Comparison of ENCODE assay signal across 8 mouse cellular contexts in genomic region chr7:128206152-128206551, GRCm38 (mm10). TPM values are rescaled to one million over a fixed set of nuclear protein-coding genes. Genes with fewer than 3 reads are reported as not detected.
DNase-seq lines count a peak whose midpoint lies in the region; ATAC-seq and TF ChIP-seq lines count a peak whose summit lies in the region.
"Had no signal": no experiment of that assay in that cellular context is flagged by ENCODE, and none has a peak within 500 bp of the region (broad histone marks: within the 10 kb centered on the region; RNA-seq: fewer than 3 reads in every experiment).

Gene Cox6a2, minus strand, starts transcription at chr7:128206387.

- no peaks in the 10 kb centered on the region for H3K27me3 ChIP-seq in testis, adult 2 months (ENCODE audit: control insufficient read depth, insufficient read depth, low read length)
- no peaks in the 10 kb centered on the region for H3K27me3 ChIP-seq in heart, embryonic 16.5 days (ENCODE audit: control insufficient read depth, insufficient read depth, low read length)
- H3K27me3 ChIP-seq: kidney, embryonic 15.5 days had no signal

- TF ChIP-seq CTCF in testis, adult 2 months (IDR thresholded peaks at IDR 0.05; ENCODE audit: control insufficient read depth, insufficient read depth, insufficient replicate concordance, low read depth, low read length) = no peak

- H3K36me3 ChIP-seq in testis, adult 2 months (ENCODE audit: control insufficient read depth, insufficient read depth, low read length) = no peaks in the 10 kb centered on the region
- H3K36me3 ChIP-seq in heart, embryonic 16.5 days (ENCODE audit: control insufficient read depth, insufficient read depth) = peaks cover 3% of the 10 kb centered on the region; the same call in 1 of the 2 replicates
- H3K36me3 ChIP-seq: kidney, embryonic 15.5 days had no signal

- H3K9me3 ChIP-seq in heart, embryonic 16.5 days (replicated peaks; ENCODE audit: control insufficient read depth, low read length) = no peaks in the 10 kb centered on the region
- H3K9me3 ChIP-seq: kidney, embryonic 15.5 days had no signal

- peak within 1 kb of the TSS; percentile 73 for H3K9ac ChIP-seq in heart, embryonic 16.5 days (ENCODE audit: low read length)
- H3K9ac ChIP-seq: kidney, embryonic 15.5 days had no signal

- H3K27ac ChIP-seq in testis, adult 2 months (ENCODE audit: control insufficient read depth, insufficient read depth, low read depth, low read length) = no peak within 1 kb of the TSS
- H3K27ac ChIP-seq in heart, embryonic 16.5 days (ENCODE audit: low read length) = peak within 1 kb of the TSS; percentile 90
- H3K27ac ChIP-seq: kidney, embryonic 15.5 days had no signal

- H3K4me3 ChIP-seq in testis, adult 2 months (ENCODE audit: control insufficient read depth, low read depth, low read length) = peak within 1 kb of the TSS; percentile 66
- H3K4me3 ChIP-seq in heart, embryonic 16.5 days (ENCODE audit: low read length) = peak within 1 kb of the TSS; percentile 72
- H3K4me3 ChIP-seq: kidney, embryonic 15.5 days had no signal

- no peak for DNase-seq in testis, postnatal 10 days (ENCODE audit: low spot score)
- DNase-seq in gastrocnemius, postnatal 14 days = peak; percentile 30
- DNase-seq in right cerebral cortex, postnatal 4 days = no peak
- no peak for DNase-seq in retina, embryonic 14.5 days (ENCODE audit: low spot score)
- DNase-seq in kidney, postnatal 25 days = no peak

- ATAC-seq in heart, embryonic 16.5 days (replicated peaks; ENCODE audit: extremely low read depth, insufficient read depth, low FRiP score) = peak; percentile 93

- H3K4me2 ChIP-seq in heart, embryonic 16.5 days (ENCODE audit: low read depth, low read length) = peak within 1 kb of the TSS; percentile 70
- H3K4me2 ChIP-seq: kidney, embryonic 15.5 days had no signal

- 43% methylated on average over 6 of the region's 6 CpGs for WGBS in heart, embryonic 16.5 days

- H3K4me1 ChIP-seq in testis, adult 2 months (ENCODE audit: control insufficient read depth, insufficient read depth, low read length) = peaks cover 4% of the 10 kb centered on the region
- H3K4me1 ChIP-seq in heart, embryonic 16.5 days (ENCODE audit: control insufficient read depth, insufficient read depth, low read length) = peaks cover 12% of the 10 kb centered on the region
- H3K4me1 ChIP-seq: kidney, embryonic 15.5 days had no signal

- intact Hi-C loops in gastrocnemius, postnatal 14 days (cut with DNase I; ENCODE audit: low total_unique reads) = loop anchor here (5.0 kb wide), 1 partner anchor 104 kb away; no protein-coding TSS in a partner anchor

- TF ChIP-seq POLR2A in testis, adult 2 months (IDR thresholded peaks at IDR 0.05; ENCODE audit: control insufficient read depth, low read depth, low read length) = no peak

RNA-seq across cellular contexts. Expression of gene Cox6a2, which starts in this region (rescaled TPM):
- polyA plus RNA-seq in testis, adult 2 months (2012; rRNA removed) = 0.35 and 0.52 TPM in 2 replicates
- 1,000 to 10,000 TPM; 1,122 to 1,196 TPM for total RNA-seq in gastrocnemius, postnatal 14 days (2021)
- 1,071 and 1,148 TPM in 2 replicates for polyA plus RNA-seq in heart, embryonic 16.5 days (2015; fragmentation: Nextera tagmentation; extraction: Ambion mirVana)

Comparison
In these comparisons a context has a peak if more than half of its experiments do, and no peak if none do; other contexts are left out.
1. RNA of gene Cox6a2 (polyA plus RNA-seq): 1,071 to 1,148 TPM in heart, embryonic 16.5 days; 0.35 to 0.52 TPM in testis, adult 2 months; every median in the first group is over 100 times any median in the second.